Mouse (Mus musculus): ENCODE data around the gene Gpa33. TPM values are rescaled to one million over a fixed set of nuclear protein-coding genes. Genes with fewer than 3 reads are reported as not detected.

The Gpa33 gene
- total RNA-seq, 1 experiment from 2014 or later: not detected

GRCm38 (mm10) chr1:166205159-166205558, 75.1 kb downstream of the Gpa33 start:
- ATAC-seq (replicated peaks; ENCODE audit: insufficient number of reproducible peaks, low FRiP score, low TSS enrichment, poor library complexity, severe bottlenecking): no peak

GRCm38 (mm10) chr1:166209371-166209770, 79.3 kb downstream of the Gpa33 start:
- ATAC-seq (replicated peaks; ENCODE audit: insufficient number of reproducible peaks, low FRiP score, low TSS enrichment, poor library complexity, severe bottlenecking): no peak

GRCm38 (mm10) chr1:166214181-166214580, 84.1 kb downstream of the Gpa33 start:
- no peak for ATAC-seq (replicated peaks; ENCODE audit: insufficient number of reproducible peaks, low FRiP score, low TSS enrichment, poor library complexity, severe bottlenecking)

Other genes with a start within 250 kb of the Gpa33 start
- 11.7 to 22.8 TPM (median 18.7 TPM) in 3 replicates for gene Pou2f1, start 127.6 kb upstream of the Gpa33 start, total RNA-seq (2017)
- gene Dusp27, start 2.3 kb upstream of the Gpa33 start, total RNA-seq (2017): 0.49 TPM in 1 of 3 replicates, not detected in the others
- gene Mael, start 108.5 kb downstream of the Gpa33 start, total RNA-seq (2017): 1.1 TPM in 1 of 3 replicates, not detected in the others
- gene Ildr2, start 123.9 kb downstream of the Gpa33 start, total RNA-seq (2017): 0.10 TPM in 1 of 3 replicates, not detected in the others
- gene Tada1, start 248.9 kb downstream of the Gpa33 start, total RNA-seq (2017): 29.7 to 47.0 TPM (median 31.9 TPM) in 3 replicates